ENCODE assay signal across 22 mouse cellular contexts in the genomic region with DNA sequence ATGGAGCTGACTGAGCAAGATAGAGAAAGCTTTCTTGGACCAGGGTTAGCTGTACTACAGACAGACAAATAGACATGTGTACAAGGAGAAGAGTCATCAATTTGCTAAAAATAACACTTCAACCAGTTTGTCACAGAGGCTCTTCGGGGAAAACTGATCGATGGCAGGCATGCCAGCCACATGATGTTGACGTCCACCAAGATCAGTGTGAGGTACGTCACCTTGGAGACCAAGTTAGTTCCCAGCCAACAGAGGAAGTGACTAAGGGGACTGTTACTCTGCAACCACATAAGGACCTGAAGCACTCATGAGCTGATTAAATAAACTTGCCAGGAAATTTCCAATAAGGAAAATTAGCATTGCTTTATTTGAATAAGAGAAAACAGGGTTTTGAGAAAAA.
"Had no signal": no experiment of that assay in that cellular context is flagged by ENCODE, and none has a peak within 500 bp of the region (broad histone marks: within the 10 kb centered on the region; RNA-seq: fewer than 3 reads in every experiment).

No protein-coding gene starts in this region.

- H3K4me3 ChIP-seq: kidney, embryonic 15.5 days; limb, embryonic 10.5 days; limb, embryonic 13.5 days; liver, embryonic 13.5 days; megakaryocyte, embryonic 14.5 days; midbrain, embryonic 10.5 days; midbrain, embryonic 13.5 days; neural tube, embryonic 13.5 days had no signal

- H3K9ac ChIP-seq: kidney, embryonic 15.5 days; limb, embryonic 13.5 days; liver, embryonic 13.5 days; midbrain, embryonic 13.5 days; neural tube, embryonic 13.5 days had no signal

- DNase-seq: kidney, adult 11 months; kidney, adult 8-10 months; kidney, postnatal 10 days; kidney, postnatal 36 days; liver; liver, embryonic 13.5 days; lung, adult 2 months; lung, postnatal 14 days; retina, postnatal 1 day; right cerebral cortex, postnatal 25 days; spleen, adult 18-20 months; thymus, adult 2 months; thymus, postnatal 14 days; thymus, postnatal 4 days had no signal

- H3K27ac ChIP-seq: kidney, embryonic 15.5 days; limb, embryonic 10.5 days; limb, embryonic 13.5 days; liver, embryonic 13.5 days; midbrain, embryonic 10.5 days; midbrain, embryonic 13.5 days; neural tube, embryonic 13.5 days; stomach, postnatal 0 days had no signal

- H3K4me1 ChIP-seq: kidney, embryonic 15.5 days; limb, embryonic 10.5 days; limb, embryonic 13.5 days; liver, embryonic 13.5 days; megakaryocyte, embryonic 14.5 days; midbrain, embryonic 10.5 days; midbrain, embryonic 13.5 days; neural tube, embryonic 13.5 days had no signal

- ATAC-seq: midbrain, embryonic 13.5 days had no signal

- H3K4me2 ChIP-seq: kidney, embryonic 15.5 days; limb, embryonic 13.5 days; liver, embryonic 13.5 days; midbrain, embryonic 13.5 days; neural tube, embryonic 13.5 days had no signal

- H3K27me3 ChIP-seq: kidney, embryonic 15.5 days; limb, embryonic 13.5 days; liver, embryonic 13.5 days; megakaryocyte, embryonic 14.5 days; midbrain, embryonic 13.5 days; neural tube, embryonic 13.5 days had no signal

- H3K36me3 ChIP-seq: kidney, embryonic 15.5 days; limb, embryonic 10.5 days; limb, embryonic 13.5 days; liver, embryonic 13.5 days; midbrain, embryonic 10.5 days; midbrain, embryonic 13.5 days; neural tube, embryonic 13.5 days had no signal

- H3K9me3 ChIP-seq: kidney, embryonic 15.5 days; limb, embryonic 10.5 days; limb, embryonic 13.5 days; liver, embryonic 13.5 days; midbrain, embryonic 10.5 days; midbrain, embryonic 13.5 days; neural tube, embryonic 13.5 days had no signal
